Mouse (Mus musculus): ENCODE data around the gene Fitm2. TPM values are rescaled to one million over a fixed set of nuclear protein-coding genes. Genes with fewer than 3 reads are reported as not detected.

The Fitm2 gene
- total RNA-seq, 2 experiments from 2014 or later = 79.2 to 103 TPM

DNA sequence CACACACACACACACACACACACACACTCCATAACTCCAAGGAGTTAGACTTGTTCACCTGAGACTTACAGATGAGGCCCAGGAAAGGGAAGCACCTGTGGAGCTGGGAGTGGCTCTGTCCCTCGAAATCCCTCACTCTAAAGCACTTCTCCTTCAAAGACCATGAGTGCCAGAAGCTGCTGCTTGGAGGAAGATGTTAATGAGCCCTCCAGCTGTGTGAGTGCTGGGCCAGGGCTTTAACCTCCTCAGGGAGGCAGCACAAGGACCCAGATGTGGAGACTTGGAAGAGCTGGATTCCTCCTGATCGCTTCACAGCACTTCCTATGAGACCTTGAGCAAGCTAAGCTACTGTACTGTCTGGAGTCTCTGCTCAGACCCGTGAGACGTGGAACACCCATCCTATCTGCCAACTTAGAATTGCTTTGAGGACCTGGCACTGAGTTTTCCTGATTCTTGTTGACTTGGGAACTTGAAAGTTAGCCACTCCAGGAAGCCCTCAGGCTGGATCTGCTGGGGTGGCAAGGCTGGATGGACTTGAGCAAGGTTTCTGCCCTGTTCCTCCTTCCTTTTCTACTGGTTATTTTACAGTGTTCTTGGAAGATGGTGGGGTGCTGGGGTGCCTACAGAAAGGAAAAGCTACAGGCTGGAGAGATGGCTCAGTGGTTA is 44.0 kb downstream of the Fitm2 start:
- intact Hi-C loops (cut with DNase I) = no loop called here
- no peak for DNase-seq

DNA sequence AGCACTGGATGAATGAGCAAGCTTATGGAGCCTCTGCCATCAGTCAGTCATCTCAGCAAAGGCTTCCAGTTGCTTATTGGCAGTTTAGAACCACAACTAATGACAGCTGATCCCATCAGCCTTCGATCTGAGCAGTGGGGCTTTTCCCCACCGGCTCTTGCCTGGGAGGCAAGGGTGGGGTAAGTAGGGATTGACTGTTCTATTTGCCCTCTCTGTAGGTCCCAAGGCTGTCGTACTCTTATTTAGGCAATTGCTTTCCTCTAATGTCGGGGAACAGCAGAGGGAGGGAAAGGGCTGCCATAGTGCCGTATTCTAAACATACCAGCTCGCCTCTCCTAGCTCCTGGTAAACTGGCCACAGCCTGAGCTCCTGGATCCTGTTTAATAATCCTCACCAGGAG is 47.8 kb downstream of the Fitm2 start, which contains the start of gene Oser1:
Oser1 (minus strand) TSS at position 101 of the 400 bp plus-strand sequence.
- intact Hi-C loops (cut with DNase I) = no loop called here

DNA sequence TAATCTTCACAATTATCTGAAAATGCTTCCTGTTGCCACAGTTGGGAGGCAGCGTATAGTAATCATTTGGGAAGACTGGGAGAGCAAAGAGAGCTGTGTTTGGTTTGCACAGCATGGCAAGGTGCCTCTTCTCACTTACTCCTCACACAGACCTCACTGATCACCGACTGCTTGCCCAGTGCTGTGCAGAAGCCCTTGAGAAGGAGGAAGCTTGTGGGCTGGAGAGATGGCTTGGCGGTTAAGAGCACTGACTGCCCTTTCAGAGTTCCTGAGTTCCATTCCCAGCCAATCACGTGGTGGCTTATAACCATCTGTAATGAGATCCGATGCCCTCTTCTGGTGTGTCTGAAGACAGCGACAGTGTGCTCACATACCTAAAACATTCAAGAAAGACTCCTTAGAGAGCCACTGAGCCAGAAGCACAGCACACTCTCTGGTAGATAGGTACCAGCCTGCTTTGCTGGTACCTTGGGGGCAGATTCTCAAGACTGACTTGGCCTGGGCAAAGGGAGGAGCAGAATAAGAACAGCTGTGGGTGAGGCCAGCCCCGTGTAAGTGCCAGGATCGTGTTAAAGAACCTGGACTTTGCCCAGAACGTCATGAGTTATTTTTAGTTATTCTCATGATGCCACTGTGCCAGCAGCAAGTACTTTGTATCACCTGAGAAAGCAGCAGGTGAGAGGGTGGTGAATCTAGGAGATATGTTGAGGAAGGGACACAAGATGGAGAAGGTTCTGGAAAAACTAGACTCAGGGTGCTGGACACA is 49.4 kb downstream of the Fitm2 start:
- DNase-seq = peak in 1 of 2 experiments; percentile 31
- intact Hi-C loops (cut with DNase I) = no loop called here

More for the DNA sequence above, 47.8 kb downstream of the Fitm2 start, which contains the start of gene Oser1:
- no peak for DNase-seq

DNA sequence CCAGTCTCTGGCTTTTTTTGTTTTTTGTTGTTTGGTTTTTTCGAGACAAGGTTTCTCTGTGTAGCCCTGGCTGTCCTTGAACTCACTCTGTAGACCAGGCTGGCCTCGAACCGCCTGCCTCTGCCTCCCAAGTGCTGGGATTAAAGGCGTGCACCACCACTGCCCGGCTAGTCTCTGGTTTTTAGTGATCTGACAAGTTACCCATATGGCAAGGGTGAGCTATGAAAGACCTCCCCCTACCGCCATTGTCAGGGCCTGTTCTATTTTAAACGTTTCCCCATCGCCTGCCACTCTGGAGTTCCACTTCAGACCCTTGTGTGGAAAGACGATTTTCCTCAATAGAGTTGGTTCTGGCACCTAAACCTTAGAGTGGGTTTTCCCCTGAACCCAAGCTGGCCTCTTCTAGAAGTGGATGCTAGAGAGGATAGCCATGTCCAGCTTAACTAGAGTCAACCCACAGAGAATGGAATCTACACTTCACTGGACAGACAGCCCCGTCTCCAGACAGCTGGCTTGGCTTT is 52.0 kb downstream of the Fitm2 start:
- DNase-seq = peak in 1 of 2 experiments; percentile 32
- intact Hi-C loops (cut with DNase I) = no loop called here

DNA sequence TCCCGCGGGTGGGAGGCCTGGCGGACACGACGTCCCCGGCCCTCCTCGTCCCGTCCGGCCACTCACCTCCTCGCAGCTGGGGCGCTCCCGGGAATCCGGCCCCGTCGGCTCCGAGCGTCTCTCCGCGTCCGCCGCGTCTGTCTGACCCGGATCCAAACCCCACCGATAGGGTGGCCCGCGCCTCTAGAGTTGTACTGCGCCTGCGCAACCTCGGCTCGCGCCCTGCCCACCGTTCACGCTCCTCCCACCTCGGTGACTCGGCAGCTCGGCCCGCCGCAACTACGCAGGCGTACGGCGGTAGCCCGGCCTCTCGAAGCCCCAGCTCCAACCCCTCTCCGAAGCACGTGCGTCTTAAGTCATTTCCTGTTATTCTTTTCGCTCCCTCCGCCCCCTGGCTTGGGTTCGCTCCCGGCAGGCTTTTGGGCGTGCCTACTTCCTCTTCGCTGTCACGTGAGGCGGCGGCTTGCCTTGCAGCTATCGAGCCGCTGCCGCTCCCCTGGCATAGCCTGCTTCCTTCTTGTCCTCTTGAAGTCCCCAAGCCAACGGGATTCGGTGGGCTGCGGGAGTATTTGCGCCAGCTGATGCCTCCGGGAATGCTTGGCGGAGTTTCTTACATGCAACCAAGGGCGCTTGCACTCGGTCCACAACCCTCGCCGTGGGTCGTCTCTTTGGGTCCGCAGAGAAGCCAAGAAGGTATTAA is 52.9 kb downstream of the Fitm2 start:
- intact Hi-C loops (cut with DNase I) = loop anchor here (1.0 kb wide), 1 partner anchor 53 kb away; the partner anchor contains the start of gene Fitm2
- peak; percentile 100 for DNase-seq

DNA sequence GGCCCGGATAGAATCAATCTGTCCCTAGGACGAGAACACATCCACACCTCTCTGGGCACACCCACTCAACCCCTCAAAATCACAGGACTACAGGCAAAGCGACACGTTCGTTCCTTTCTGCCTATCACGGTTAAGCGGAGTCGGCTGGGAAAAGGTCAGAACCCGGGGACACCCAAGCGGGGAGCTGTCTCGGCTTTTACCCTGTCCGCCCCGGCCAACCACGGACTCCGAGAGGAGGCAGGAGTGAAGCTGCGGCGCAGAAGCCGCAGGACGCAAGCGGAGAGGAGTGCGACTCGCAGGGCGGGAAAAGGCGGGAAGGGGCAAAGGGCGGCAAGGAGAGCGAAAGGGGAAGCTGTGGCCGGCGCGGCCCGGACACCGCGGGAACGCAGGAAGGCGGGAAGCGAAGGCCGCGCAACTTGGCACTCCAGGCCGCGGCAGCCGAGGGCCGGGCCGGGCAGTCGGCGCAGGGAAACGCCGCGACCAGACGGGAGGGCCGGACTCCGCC is 53.5 kb downstream of the Fitm2 start:
- intact Hi-C loops (cut with DNase I) = loop anchor here (1.0 kb wide), 1 partner anchor 53 kb away; the partner anchor contains the start of gene Fitm2
- no peak for DNase-seq

DNA sequence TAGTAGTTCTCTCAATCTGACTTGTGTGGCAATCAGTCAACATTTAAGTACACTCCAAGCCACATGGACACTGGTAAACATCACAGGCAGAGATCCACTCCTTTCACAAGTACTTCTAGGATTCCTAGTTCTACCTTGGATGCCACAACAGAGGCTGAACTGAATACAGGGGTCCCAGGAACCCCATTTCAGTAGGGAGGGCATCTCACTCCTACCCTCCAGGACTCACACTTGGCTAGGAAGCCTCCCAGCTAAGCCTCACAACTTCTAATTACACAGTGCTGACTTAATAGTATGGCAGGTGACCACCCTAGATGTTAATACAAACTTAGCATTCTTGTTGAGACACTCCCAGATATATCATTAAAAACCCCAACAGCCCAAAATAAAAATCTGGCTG is 54.6 kb downstream of the Fitm2 start:
- intact Hi-C loops (cut with DNase I) = no loop called here
- no peak for DNase-seq

DNA sequence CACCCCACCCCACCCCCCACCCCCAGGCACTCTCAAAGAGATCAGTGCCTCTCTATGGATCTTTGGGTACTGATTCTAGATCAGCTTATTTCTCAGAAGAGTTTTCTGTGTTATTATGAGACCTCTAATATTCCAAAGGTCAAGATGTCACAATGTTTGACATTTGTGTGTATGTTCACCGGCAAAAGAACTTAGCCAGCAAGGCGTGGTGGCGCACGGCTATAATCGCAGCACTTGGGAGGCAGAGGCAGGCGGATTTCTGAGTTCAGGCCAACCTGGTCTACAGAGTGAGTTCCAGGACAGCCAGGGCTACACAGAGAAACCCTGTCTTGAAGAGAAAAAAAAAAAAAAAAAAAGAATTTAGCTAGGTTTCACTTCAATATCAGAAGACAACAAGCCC is 55.4 kb downstream of the Fitm2 start:
- no peak for DNase-seq
- intact Hi-C loops (cut with DNase I) = no loop called here

Other genes with a start within 250 kb of the Fitm2 start
- 100 to 1,000 TPM; 378 to 449 TPM for gene Jph2, start 74.6 kb downstream of the Fitm2 start, total RNA-seq (2021)
- gene Oser1, start 47.9 kb downstream of the Fitm2 start, total RNA-seq (2021) = 10 to 100 TPM; 21.3 to 24.4 TPM
- gene Gdap1l1, start 34.2 kb downstream of the Fitm2 start, total RNA-seq (2021) = not detected
- gene R3hdml, start 19.7 kb upstream of the Fitm2 start, total RNA-seq (2021) = not detected
- gene Hnf4a, start 34.2 kb upstream of the Fitm2 start, total RNA-seq (2021) = not detected
- 10 to 100 TPM; 13.6 to 14.2 TPM for gene Ttpal, start 129.7 kb upstream of the Fitm2 start, total RNA-seq (2021)
- 100 to 1,000 TPM; 327 to 358 TPM for gene Serinc3, start 172.5 kb upstream of the Fitm2 start, total RNA-seq (2021)
- gene Pkig, start 185.8 kb upstream of the Fitm2 start, total RNA-seq (2021) = 100 to 1,000 TPM; 177 to 195 TPM